Mouse (Mus musculus) colon, adult 2 months (tissue): ENCODE measurements around the gene Nr2f1. TPM values are rescaled to one million over a fixed set of nuclear protein-coding genes. Genes with fewer than 3 reads are reported as not detected.

Source experiments
- polyA plus RNA-seq: library from polyadenylated mRNA; depleted of rRNA; stranded (reverse); fragments of >200 nt; gene quantifications from 2 replicates; pipeline ENCODE4 v1.2.3, GENCODE M21; 2012; rRNA removed

The Nr2f1 gene
- 6.7 and 8.0 TPM in 2 replicates for polyA plus RNA-seq

GRCm38 (mm10) chr13:78199642-78200160 is at the start of gene Nr2f1:
Gene Nr2f1 (minus strand): TSS chr13:78199757.

Other genes starting within 250 kb of the Nr2f1 start
- gene Pou5f2, start 174.9 kb downstream of the Nr2f1 start, polyA plus RNA-seq: 0.15 and 0.21 TPM in 2 replicates